Mouse (Mus musculus) liver, embryonic 16.5 days (tissue): ENCODE results near the gene B4galt1. TPM values are rescaled to one million over a fixed set of nuclear protein-coding genes. Genes with fewer than 3 reads are reported as not detected.

Experiments
- ATAC-seq: fragments of 200-750 bp; cut with Nextera tagmentation; 2 replicates; pipeline ENCODE4 v1.8.0; 2017; ENCODE audit warnings: low read depth, mild to moderate bottlenecking, moderate number of reproducible peaks, moderate library complexity
- H3K27ac ChIP-seq: fragments of 300-500 bp; sonication (generic); 2 replicates; pipeline ENCODE4 v1.5.1; 2014; ENCODE audit warnings: mild to moderate bottlenecking, low read length
- H3K27me3 ChIP-seq: fragments of 300-500 bp; sonication (generic); 2 replicates; pipeline ENCODE4 v1.6.1; 2014; ENCODE audit warnings: low read depth, low read length, mixed read lengths; ENCODE audit not compliant: control insufficient read depth, insufficient read depth
- H3K36me3 ChIP-seq: fragments of 300-500 bp; sonication (generic); 2 replicates; pipeline ENCODE4 v1.6.1; 2014; ENCODE audit warnings: mild to moderate bottlenecking; ENCODE audit not compliant: control insufficient read depth, insufficient read depth
- H3K4me1 ChIP-seq: fragments of 300-500 bp; sonication (generic); 2 replicates; pipeline ENCODE4 v1.6.1; 2014; ENCODE audit warnings: low read depth, low read length, mixed read lengths; ENCODE audit not compliant: control insufficient read depth
- H3K4me2 ChIP-seq: fragments of 300-500 bp; sonication (generic); 2 replicates; pipeline ENCODE4 v1.6.1; 2014; ENCODE audit warnings: low read depth, low read length, mixed read lengths
- H3K4me3 ChIP-seq: fragments of 300-500 bp; sonication (generic); 2 replicates; pipeline ENCODE4 v1.5.1; 2014; ENCODE audit warnings: low read depth, mild to moderate bottlenecking, low read length
- H3K9ac ChIP-seq: fragments of 300-500 bp; sonication (generic); 2 replicates; pipeline ENCODE4 v1.6.1; 2014; ENCODE audit warnings: low read depth, low read length
- H3K9me3 ChIP-seq: fragments of 300-500 bp; sonication (generic); replicated peaks from 2 replicates; pipeline ENCODE4 v1.6.1; 2016; ENCODE audit warnings: low read length; ENCODE audit not compliant: control insufficient read depth
- WGBS: fragments of 180-500 bp; shearing (Covaris S2); extraction: QIAGEN DNeasy Blood & Tissue Kit; methylation state at CpG from one replicate; pipeline ENCODE4 v1.1.7; 2014; ENCODE audit not compliant: insufficient replicate concordance; 5-methylcytosine and 5-hydroxymethylcytosine counted together
- microRNA-seq: library from miRNA; unstranded; fragments of <30 nt; microRNA quantifications from one replicate; pipeline ENCODE4, GENCODE M21; 2016
- polyA plus RNA-seq: library from polyadenylated mRNA; unstranded; fragments of >200 nt; fragmentation: Nextera tagmentation; extraction: Ambion mirVana; gene quantifications from 2 replicates; pipeline ENCODE4 v1.2.1, GENCODE M21; 2015

The B4galt1 gene
- polyA plus RNA-seq, 1 experiment from 2014 or later, result 32.6 TPM

GRCm38 (mm10) chr4:40777116-40777515 is 76.7 kb downstream of the B4galt1 start:
- H3K9me3 ChIP-seq, result no peaks in the 10 kb centered on the region
- H3K4me3 ChIP-seq, result no peak overlapping the region
- no peaks in the 10 kb centered on the region for H3K27me3 ChIP-seq
- no peak overlapping the region for H3K9ac ChIP-seq
- no peak overlapping the region for H3K27ac ChIP-seq
- WGBS, result 26% methylated on average over 2 of the region's 2 CpGs
- H3K36me3 ChIP-seq, result no peaks in the 10 kb centered on the region
- no peak overlapping the region for H3K4me2 ChIP-seq
- peaks cover 22% of the 10 kb centered on the region for H3K4me1 ChIP-seq
- no peak; the same call in 1 of the 2 replicates for ATAC-seq

- no peak for ATAC-seq
- no peaks in the 10 kb centered on the region for H3K27me3 ChIP-seq
- H3K4me1 ChIP-seq, result peaks cover 15% of the 10 kb centered on the region
- no peaks in the 10 kb centered on the region for H3K36me3 ChIP-seq
- no peak overlapping the region for H3K4me2 ChIP-seq
- no peak overlapping the region for H3K27ac ChIP-seq
- no peak overlapping the region for H3K4me3 ChIP-seq
- H3K9me3 ChIP-seq, result no peaks in the 10 kb centered on the region
- WGBS, result 44% methylated on average over 4 of the region's 4 CpGs
- H3K9ac ChIP-seq, result no peak overlapping the region
Observed at GRCm38 (mm10) chr4:40776416-40776815, 77.4 kb downstream of the B4galt1 start.

GRCm38 (mm10) chr4:40774279-40775259 is 79.2 kb downstream of the B4galt1 start:
- Histone ChIP-seq H3K4me3 (peak overlapping the region; percentile 29; the same call in 1 of the 2 replicates), H3K9ac (no peak overlapping the region), H3K27ac (no peak overlapping the region), H3K4me2 (peak overlapping the region; percentile 61), H3K36me3 (no peaks in the 10 kb centered on the region), H3K9me3 (no peaks in the 10 kb centered on the region), H3K4me1 (peaks cover 9% of the 10 kb centered on the region), H3K27me3 (no peaks in the 10 kb centered on the region)
- peak; percentile 26; the same call in 1 of the 2 replicates for ATAC-seq
- WGBS, result 19% methylated on average over 12 of the region's 12 CpGs

- Histone ChIP-seq H3K27me3 (no peaks in the 10 kb centered on the region), H3K4me2 (no peak overlapping the region), H3K4me3 (no peak overlapping the region), H3K36me3 (no peaks in the 10 kb centered on the region), H3K9me3 (no peaks in the 10 kb centered on the region), H3K4me1 (peaks cover 9% of the 10 kb centered on the region), H3K27ac (no peak overlapping the region), H3K9ac (no peak overlapping the region)
- WGBS, result 30% methylated on average over 5 of the region's 5 CpGs
- no peak for ATAC-seq
Observed at GRCm38 (mm10) chr4:40759876-40760275, 93.9 kb downstream of the B4galt1 start.

GRCm38 (mm10) chr4:40757780-40758420 is 95.9 kb downstream of the B4galt1 start, which contains the start of gene Smu1:
Smu1 (minus strand) TSS chr4:40757923.
- Histone ChIP-seq H3K9ac (peak within 1 kb of the TSS; percentile 91), H3K4me3 (peak within 1 kb of the TSS; percentile 98), H3K36me3 (peaks cover 15% of the 10 kb centered on the region), H3K27me3 (no peaks in the 10 kb centered on the region), H3K4me2 (peak within 1 kb of the TSS; percentile 70), H3K27ac (peak within 1 kb of the TSS; percentile 84), H3K4me1 (peaks cover 9% of the 10 kb centered on the region), H3K9me3 (no peaks in the 10 kb centered on the region)
- under 1% methylated on average over 40 of the region's 40 CpGs for WGBS
- peak; percentile 95 for ATAC-seq

DNA sequence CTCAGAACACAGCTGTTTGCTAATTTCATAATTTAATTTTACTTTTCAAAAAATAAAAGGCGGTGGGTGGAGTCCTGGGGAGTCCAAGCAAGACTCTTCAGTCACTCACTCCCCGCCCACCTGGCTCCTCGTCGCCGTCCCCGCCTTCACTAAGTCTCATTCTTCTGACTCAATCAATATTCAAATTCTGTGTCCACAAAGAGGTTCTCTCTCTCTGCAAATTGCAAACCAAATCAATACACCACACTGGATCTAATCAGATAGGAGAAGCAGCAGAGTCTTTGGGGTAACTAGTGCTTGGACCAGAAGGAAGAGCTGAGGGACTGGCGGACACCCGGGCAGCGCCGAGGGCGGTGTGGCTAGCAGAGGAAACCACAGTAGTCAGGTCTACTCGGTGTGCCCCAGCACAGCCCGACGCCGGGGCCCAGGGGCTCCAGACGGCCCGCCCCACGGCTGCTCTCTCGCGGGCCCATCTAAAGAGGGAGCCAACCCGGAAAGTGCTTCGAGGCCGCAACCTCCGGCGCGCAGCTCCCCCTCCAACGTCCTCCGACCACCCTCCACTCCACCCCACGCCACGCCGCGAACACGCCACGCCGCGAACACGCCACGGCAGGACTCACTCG is 96.5 kb downstream of the B4galt1 start:
- Histone ChIP-seq H3K9ac (peak overlapping the region; percentile 91), H3K4me3 (peak overlapping the region; percentile 98), H3K27ac (peak overlapping the region; percentile 84), H3K27me3 (no peaks in the 10 kb centered on the region), H3K4me1 (peaks cover 9% of the 10 kb centered on the region), H3K36me3 (peaks cover 20% of the 10 kb centered on the region), H3K4me2 (peak overlapping the region; percentile 70), H3K9me3 (no peaks in the 10 kb centered on the region)
- peak; percentile 66 for ATAC-seq
- WGBS, result under 1% methylated on average over 34 of the region's 39 CpGs

Small RNAs within 50 kb of the gene (microRNA-seq; reads per million reads assigned to microRNA genes)
- gene Gm24112 (not detected), gene Gm25931 (not detected), gene Mir5123 (not detected)

Other genes with a start within 250 kb of the B4galt1 start
- 7.9 and 8.1 TPM in 2 replicates for gene Aptx, start 150.8 kb downstream of the B4galt1 start, polyA plus RNA-seq
- gene Dnaja1, start 131.9 kb downstream of the B4galt1 start, polyA plus RNA-seq, result 103 and 120 TPM in 2 replicates
- 59.9 and 66.8 TPM in 2 replicates for gene Smu1, start 96.1 kb downstream of the B4galt1 start, polyA plus RNA-seq
- 0.90 and 2.9 TPM in 2 replicates for gene Spink4, start 66.0 kb upstream of the B4galt1 start, polyA plus RNA-seq
- gene Bag1, start 94.3 kb upstream of the B4galt1 start, polyA plus RNA-seq, result 99.7 and 103 TPM in 2 replicates
- 41.8 and 44.6 TPM in 2 replicates for gene Chmp5, start 94.4 kb upstream of the B4galt1 start, polyA plus RNA-seq
- 30.5 and 31.5 TPM in 2 replicates for gene Nfx1, start 116.9 kb upstream of the B4galt1 start, polyA plus RNA-seq
- 1.1 and 1.4 TPM in 2 replicates for gene Aqp7, start 194.1 kb upstream of the B4galt1 start, polyA plus RNA-seq
- 10.4 and 11.4 TPM in 2 replicates for gene Aqp3, start 244.2 kb upstream of the B4galt1 start, polyA plus RNA-seq